Mouse (Mus musculus) adipocyte (in vitro differentiated cells): ENCODE data around the gene 1810010D01Rik.

Source experiments
- DNase-seq: peaks from one replicate; pipeline ENCODE4 v3.0.0-alpha.2; 2016; ENCODE audit warnings: low spot score

The 1810010D01Rik gene

GRCm38 (mm10) chr7:145211680-145212659 is 4.1 kb upstream of the 1810010D01Rik start:
- DNase-seq, result no peak

- no peak for DNase-seq
Measured at GRCm38 (mm10) chr7:145210477-145211070, 2.7 kb upstream of the 1810010D01Rik start.

- DNase-seq, result no peak
Measured at GRCm38 (mm10) chr7:145206801-145207200, 1.1 kb downstream of the 1810010D01Rik start.

- no peak for DNase-seq
Measured at GRCm38 (mm10) chr7:145206056-145206610, 1.8 kb downstream of the 1810010D01Rik start.

GRCm38 (mm10) chr7:145205363-145205902 is 2.5 kb downstream of the 1810010D01Rik start:
- DNase-seq, result no peak

DNA sequence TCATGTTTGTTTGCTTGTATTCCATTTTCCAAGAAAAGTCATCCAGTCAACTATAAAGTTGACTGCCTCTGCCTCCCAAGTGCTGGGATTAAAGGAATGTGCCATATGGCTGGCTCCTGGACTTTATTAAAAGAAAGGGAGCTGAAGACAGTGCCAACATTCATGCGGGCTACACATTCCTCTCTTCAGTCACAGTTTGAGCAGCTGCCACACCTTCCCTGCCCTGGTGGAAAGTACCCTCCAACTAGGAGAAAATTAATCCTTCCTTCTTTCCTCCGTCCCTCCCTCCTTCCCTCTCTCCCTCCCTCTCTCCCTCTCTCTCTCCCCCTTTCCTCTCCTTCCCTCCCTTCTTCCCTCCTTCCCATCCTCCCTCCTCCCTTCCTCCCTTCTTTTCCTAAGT is 8.2 kb downstream of the 1810010D01Rik start:
- DNase-seq, result no peak

GRCm38 (mm10) chr7:145198223-145198714 is 9.7 kb downstream of the 1810010D01Rik start:
- DNase-seq, result peak; percentile 32

DNA sequence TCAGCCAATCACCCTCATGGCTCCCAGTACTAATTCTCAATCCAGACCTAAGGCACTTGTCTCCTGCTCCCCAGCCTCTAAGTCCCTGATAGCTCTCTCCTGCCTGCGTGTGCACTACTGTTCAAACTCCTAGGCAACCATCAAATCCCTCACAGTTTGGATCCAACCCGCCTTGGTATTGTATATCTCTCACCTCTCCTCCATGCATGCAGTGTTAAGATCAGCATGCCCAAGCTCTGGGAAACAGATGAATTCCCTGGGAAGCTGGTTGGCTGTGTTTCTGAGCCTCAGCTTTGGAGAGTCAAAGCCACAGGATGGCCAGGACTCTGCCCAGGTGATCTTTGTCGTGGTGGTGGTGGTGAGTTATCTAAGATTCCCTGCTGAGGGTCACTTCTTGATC is 10.2 kb downstream of the 1810010D01Rik start:
- no peak for DNase-seq

DNA sequence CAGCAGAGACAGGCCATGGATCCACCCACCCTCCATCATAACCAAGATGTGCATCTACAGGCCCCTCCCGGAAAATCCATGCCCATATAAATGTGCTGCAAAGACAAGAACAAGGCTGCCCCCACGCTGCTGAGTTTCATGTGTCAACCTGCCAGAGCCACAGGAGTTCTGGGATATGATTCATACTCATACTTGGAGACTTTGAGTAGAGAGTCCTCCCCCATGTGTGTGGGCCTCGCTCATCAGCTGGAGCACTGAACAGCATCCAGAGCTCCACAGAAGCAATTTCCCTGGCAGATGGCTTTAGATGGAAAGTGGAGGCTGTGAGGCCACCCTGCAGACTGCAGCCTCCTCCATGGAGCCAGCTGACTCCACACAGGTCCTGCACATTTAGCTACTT is 10.9 kb downstream of the 1810010D01Rik start:
- DNase-seq, result no peak

DNA sequence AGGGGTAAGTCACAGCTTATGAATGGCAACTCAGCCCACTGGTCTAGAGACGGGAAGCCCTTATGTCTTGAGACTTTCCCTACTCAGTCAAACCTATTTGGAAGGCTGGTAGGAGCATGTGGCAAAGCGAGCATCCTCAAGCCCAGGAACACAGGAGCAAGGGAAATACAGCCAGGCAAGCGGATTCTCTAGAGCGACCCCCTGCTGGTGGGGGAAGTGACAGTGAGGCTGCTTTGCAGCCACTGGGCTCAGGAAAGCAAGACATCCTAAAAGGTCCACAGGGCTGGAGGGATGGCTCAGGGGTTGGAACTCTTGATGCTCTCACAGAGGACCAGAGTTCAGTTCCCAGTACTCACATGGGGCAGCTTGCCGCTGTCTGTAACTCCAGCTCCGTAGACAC is 11.6 kb downstream of the 1810010D01Rik start:
- no peak for DNase-seq

GRCm38 (mm10) chr7:145195186-145195927 is 12.6 kb downstream of the 1810010D01Rik start:
- peak; percentile 32 for DNase-seq

GRCm38 (mm10) chr7:145194455-145195161 is 13.3 kb downstream of the 1810010D01Rik start:
- DNase-seq, result peak; percentile 64

DNA sequence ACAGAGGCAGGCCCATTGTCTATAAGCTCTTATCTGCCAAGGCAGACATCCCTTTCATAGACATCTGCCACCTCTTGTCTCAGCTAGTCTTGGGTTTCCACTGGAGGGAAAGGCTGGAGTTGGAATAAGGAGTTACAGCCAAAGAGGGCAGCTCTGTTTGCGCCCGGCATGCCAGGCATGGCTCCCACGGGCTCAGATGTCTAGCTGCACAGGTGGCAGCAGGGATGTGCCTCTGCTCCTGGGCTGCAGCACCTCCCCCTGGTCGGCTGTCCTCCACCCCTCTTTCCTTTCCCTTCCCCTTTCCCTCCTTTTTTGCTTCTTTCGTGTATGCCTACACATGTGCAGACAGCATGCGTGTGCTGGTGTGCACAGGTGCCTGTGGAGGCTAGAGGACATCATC is 15.1 kb downstream of the 1810010D01Rik start:
- DNase-seq, result no peak

DNA sequence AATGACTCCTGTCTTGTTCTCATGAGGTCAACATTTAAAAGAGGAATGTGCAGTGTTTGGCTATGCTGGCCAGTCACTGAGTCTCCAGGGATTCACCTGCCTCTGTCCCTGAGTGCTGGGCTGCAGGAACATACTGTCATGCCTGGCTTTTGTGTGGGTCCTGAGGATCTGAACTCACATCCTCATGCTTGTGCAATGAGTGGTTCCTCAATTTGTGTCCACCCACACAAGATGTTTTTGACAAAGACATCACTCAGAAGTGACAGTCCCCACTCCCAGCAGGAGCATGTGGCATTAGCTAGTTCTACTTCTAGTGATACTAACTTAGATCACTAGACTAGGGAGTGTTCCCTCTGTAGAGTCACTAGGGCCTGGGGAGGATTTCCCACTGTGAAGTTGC is 17.4 kb downstream of the 1810010D01Rik start:
- DNase-seq, result no peak

DNA sequence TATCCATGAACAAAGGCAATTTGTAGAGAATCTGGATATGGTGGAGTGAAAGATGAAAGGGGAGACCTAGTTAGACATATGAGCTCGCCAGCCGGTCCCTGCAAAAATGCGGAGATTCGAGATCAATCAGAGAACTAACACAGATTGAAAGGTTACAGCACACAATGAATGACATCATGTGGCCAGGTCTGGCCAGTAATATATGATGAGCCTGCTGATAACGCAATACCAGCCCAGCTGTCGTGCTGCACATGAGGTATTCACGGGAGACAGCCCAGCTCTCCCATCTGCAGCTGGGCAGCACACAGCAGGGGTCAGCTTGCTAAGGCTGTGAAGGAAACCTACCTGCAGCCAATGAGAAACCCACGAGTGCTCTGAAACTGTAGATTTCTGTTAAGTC is 18.6 kb downstream of the 1810010D01Rik start:
- no peak for DNase-seq

GRCm38 (mm10) chr7:145187802-145188201 is 20.1 kb downstream of the 1810010D01Rik start:
- no peak for DNase-seq

DNA sequence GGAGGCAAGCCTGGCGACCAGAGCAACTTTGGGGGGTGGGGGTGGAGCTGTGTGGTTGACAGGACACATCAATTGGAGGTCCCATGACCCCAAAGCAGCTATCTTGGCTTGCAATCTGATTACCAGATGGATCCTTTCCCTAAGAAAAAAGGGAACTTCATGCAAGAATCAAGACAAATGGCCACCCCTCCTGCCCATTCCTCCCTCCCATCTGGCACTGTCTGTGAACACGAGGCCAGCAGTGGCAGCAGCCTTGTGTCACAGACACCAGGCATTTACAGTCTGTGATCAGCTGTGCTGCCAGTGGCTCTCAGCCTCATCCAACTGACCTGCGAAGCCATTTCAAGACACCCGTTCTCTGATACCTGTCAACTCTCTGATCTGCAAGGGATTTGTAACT is 25.5 kb downstream of the 1810010D01Rik start:
- no peak for DNase-seq

DNA sequence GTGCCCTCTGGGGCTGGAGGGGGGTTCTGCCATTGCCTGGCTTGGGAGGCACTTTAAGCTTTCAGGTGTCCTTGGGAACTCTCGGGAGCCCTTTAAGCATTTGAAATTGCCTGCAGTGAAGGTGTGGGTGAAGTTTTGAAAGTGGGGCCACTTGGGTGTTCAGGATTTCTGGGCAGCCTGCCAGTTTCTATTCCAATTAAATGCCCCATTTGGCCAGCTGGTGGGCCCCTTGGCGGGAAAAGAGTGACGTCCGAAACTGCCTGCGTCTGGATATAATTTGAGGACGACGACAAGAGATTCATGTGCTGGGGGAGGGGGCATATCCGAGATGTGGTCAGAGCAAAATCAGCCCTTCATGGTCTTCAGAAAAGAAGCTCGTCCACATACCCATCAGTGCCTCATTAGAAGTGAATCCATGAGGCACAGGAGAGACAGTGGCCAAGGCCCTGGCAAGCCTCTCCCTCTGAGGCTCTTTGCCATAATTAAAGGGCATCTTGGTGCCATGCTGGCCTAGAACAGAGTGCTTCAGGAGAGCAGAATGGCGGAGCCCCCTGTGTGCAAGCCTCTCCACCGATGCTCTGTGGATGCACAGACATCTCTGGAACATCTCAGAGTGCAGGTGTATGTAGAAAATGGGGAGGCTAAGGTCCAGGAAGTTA is 26.4 kb downstream of the 1810010D01Rik start:
- DNase-seq, result no peak

- DNase-seq, result no peak
Measured at GRCm38 (mm10) chr7:145179691-145180091, 28.2 kb downstream of the 1810010D01Rik start.

DNA sequence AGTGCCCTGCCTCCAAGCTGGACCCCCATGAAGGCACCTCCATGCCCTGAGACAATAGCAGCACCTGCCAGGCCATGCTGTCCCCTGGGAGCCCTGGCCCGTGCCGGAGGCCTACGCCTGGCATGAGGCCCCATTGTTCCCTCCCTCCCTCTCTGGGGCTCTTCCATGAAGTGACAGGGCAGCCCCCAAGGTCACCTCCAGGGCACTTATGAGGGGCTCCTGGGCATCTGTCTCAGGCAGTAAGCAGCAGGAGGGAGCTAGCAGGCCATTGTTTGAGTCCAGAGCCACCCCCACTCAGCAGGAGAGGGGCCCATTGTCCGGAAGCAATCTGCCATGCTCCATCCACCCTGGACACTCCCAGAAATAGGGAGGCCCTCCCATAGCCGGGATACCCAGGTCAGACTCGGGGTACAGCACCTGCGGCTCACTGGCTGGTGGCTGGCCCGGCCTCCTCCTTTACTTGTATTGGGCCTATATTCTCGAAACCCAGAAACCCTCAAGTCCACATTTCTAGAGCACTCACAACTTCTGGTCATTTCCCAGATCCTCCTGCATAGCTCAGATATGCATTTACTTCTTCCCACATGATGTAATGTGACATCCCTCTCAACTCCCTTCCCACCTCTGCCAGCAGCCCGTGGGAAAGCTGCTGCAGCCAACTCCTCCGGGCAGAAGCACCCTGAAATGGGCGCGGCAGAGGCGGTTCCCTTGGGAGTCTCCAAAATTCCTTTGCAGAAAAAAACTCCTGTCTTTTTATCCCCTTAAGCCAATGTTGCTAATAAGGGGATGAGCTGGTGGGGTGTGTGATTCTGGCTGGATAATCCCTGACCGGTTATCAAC is 30.9 kb downstream of the 1810010D01Rik start:
- DNase-seq, result no peak
